9 mouse cellular contexts compared by ENCODE assay signal in genomic region chr11:69407724-69408004, GRCm38 (mm10). TPM values are rescaled to one million over a fixed set of nuclear protein-coding genes. Genes with fewer than 3 reads are reported as not detected.
DNase-seq lines count a peak whose midpoint lies in the region; ATAC-seq lines count a peak whose summit lies in the region.
"Had no signal": no experiment of that assay in that cellular context is flagged by ENCODE, and none has a peak within 500 bp of the region (broad histone marks: within the 10 kb centered on the region; RNA-seq: fewer than 3 reads in every experiment).

No protein-coding gene starts in this region.

- DNase-seq in forebrain, embryonic 11.5 days (ENCODE audit: low spot score): no peak
- DNase-seq in lung, postnatal 14 days: no peak
- DNase-seq in urinary bladder, adult 18-20 months (ENCODE audit: low spot score in 2 of 2): no peak
- DNase-seq: right cerebral cortex, postnatal 25 days had no signal

- peak overlapping the region; percentile 98; the same call in 1 of the 2 replicates for H3K9ac ChIP-seq in forebrain, embryonic 12.5 days
- H3K9ac ChIP-seq in forebrain, embryonic 11.5 days (ENCODE audit: low read length): no peak overlapping the region
- H3K9ac ChIP-seq in lung, embryonic 15.5 days: peak overlapping the region; percentile 5; the same call in 1 of the 2 replicates
- no peak overlapping the region for H3K9ac ChIP-seq in limb, embryonic 12.5 days (replicated peaks)
- peak overlapping the region; percentile 100 for H3K9ac ChIP-seq in neural tube, embryonic 13.5 days

- no peak overlapping the region for H3K4me2 ChIP-seq in forebrain, embryonic 12.5 days
- no peak overlapping the region for H3K4me2 ChIP-seq in forebrain, embryonic 11.5 days (ENCODE audit: low read depth, low read length, severe bottlenecking)
- H3K4me2 ChIP-seq in lung, embryonic 15.5 days: peak overlapping the region; percentile 99
- H3K4me2 ChIP-seq in limb, embryonic 12.5 days: peak overlapping the region; percentile 99; the same call in 1 of the 2 replicates
- H3K4me2 ChIP-seq in neural tube, embryonic 13.5 days: peak overlapping the region; percentile 96

- no peak overlapping the region; the same call in 1 of the 2 replicates for H3K4me3 ChIP-seq in forebrain, embryonic 12.5 days (replicated peaks)
- no peak overlapping the region for H3K4me3 ChIP-seq in forebrain, embryonic 11.5 days (ENCODE audit: low read depth, low read length)
- peak overlapping the region; percentile 63 for H3K4me3 ChIP-seq in lung, embryonic 15.5 days
- peak overlapping the region; percentile 79 for H3K4me3 ChIP-seq in limb, embryonic 12.5 days (replicated peaks)
- peak overlapping the region; percentile 90 for H3K4me3 ChIP-seq in neural tube, embryonic 13.5 days

- no peak for ATAC-seq in forebrain, embryonic 12.5 days (ENCODE audit: low FRiP score)
- ATAC-seq in forebrain, embryonic 11.5 days (replicated peaks; ENCODE audit: low FRiP score): no peak
- ATAC-seq in lung, embryonic 15.5 days (ENCODE audit: borderline replicate concordance, extremely low read depth, low FRiP score, low TSS enrichment): no peak
- no peak for ATAC-seq in limb, embryonic 12.5 days (ENCODE audit: insufficient number of reproducible peaks, insufficient read depth, low FRiP score, low TSS enrichment, low read depth)
- no peak for ATAC-seq in neural tube, embryonic 13.5 days (ENCODE audit: low read depth)
- no peak for ATAC-seq in monocyte, adult 5-6 weeks (replicated peaks; ENCODE audit: insufficient number of reproducible peaks, low FRiP score, low TSS enrichment, poor library complexity, severe bottlenecking)

- 0 out of 2 replicates have a peak overlapping the region, but pooled peaks have one; percentile 99 for H3K27ac ChIP-seq in forebrain, embryonic 12.5 days
- no peak overlapping the region for H3K27ac ChIP-seq in forebrain, embryonic 11.5 days (ENCODE audit: low read depth, low read length)
- no peak overlapping the region for H3K27ac ChIP-seq in lung, embryonic 15.5 days
- no peak overlapping the region for H3K27ac ChIP-seq in limb, embryonic 12.5 days
- H3K27ac ChIP-seq in neural tube, embryonic 13.5 days (replicated peaks): no peak overlapping the region

- peaks cover 62% of the 10 kb centered on the region for H3K36me3 ChIP-seq in forebrain, embryonic 12.5 days (replicated peaks)
- H3K36me3 ChIP-seq in forebrain, embryonic 11.5 days (ENCODE audit: control insufficient read depth, insufficient read depth, low read length): peaks cover 34% of the 10 kb centered on the region
- peaks cover 52% of the 10 kb centered on the region for H3K36me3 ChIP-seq in lung, embryonic 15.5 days
- peaks cover 67% of the 10 kb centered on the region for H3K36me3 ChIP-seq in limb, embryonic 12.5 days
- peaks cover 65% of the 10 kb centered on the region for H3K36me3 ChIP-seq in neural tube, embryonic 13.5 days

- peaks cover 31% of the 10 kb centered on the region for H3K4me1 ChIP-seq in forebrain, embryonic 12.5 days
- H3K4me1 ChIP-seq in forebrain, embryonic 11.5 days (replicated peaks; ENCODE audit: control insufficient read depth, insufficient read depth, low read length): peaks cover 18% of the 10 kb centered on the region
- peaks cover 26% of the 10 kb centered on the region for H3K4me1 ChIP-seq in lung, embryonic 15.5 days
- peaks cover 27% of the 10 kb centered on the region for H3K4me1 ChIP-seq in limb, embryonic 12.5 days (replicated peaks)
- peaks cover 46% of the 10 kb centered on the region for H3K4me1 ChIP-seq in neural tube, embryonic 13.5 days (replicated peaks)

- 86% methylated on average over 4 of the region's 4 CpGs for WGBS in forebrain, embryonic 12.5 days
- WGBS in forebrain, embryonic 11.5 days: 90% methylated on average over 4 of the region's 4 CpGs
- 77% methylated on average over 4 of the region's 4 CpGs for WGBS in lung, embryonic 15.5 days
- WGBS in limb, embryonic 12.5 days: 91% methylated on average over 4 of the region's 4 CpGs
- WGBS in neural tube, embryonic 13.5 days: 91% methylated on average over 4 of the region's 4 CpGs

- H3K27me3 ChIP-seq in forebrain, embryonic 12.5 days: no peaks in the 10 kb centered on the region
- H3K27me3 ChIP-seq in forebrain, embryonic 11.5 days (ENCODE audit: control insufficient read depth, insufficient read depth, low read length): no peaks in the 10 kb centered on the region
- H3K27me3 ChIP-seq in lung, embryonic 15.5 days: no peaks in the 10 kb centered on the region
- H3K27me3 ChIP-seq in limb, embryonic 12.5 days: no peaks in the 10 kb centered on the region
- no peaks in the 10 kb centered on the region for H3K27me3 ChIP-seq in neural tube, embryonic 13.5 days

- H3K9me3 ChIP-seq in forebrain, embryonic 12.5 days: no peaks in the 10 kb centered on the region
- H3K9me3 ChIP-seq in forebrain, embryonic 11.5 days (ENCODE audit: control insufficient read depth, low read length): no peaks in the 10 kb centered on the region
- H3K9me3 ChIP-seq in lung, embryonic 15.5 days: no peaks in the 10 kb centered on the region
- no peaks in the 10 kb centered on the region for H3K9me3 ChIP-seq in limb, embryonic 12.5 days
- H3K9me3 ChIP-seq in neural tube, embryonic 13.5 days: no peaks in the 10 kb centered on the region

RNA-seq across cellular contexts. Expression of gene Kdm6b, which starts 5.8 kb away (rescaled TPM):
- 50.8 and 53.3 TPM in 2 replicates for polyA plus RNA-seq in forebrain, embryonic 12.5 days (2016; fragmentation: Nextera tagmentation; extraction: Ambion mirVana)
- 40.9 and 41.0 TPM in 2 replicates for polyA plus RNA-seq in forebrain, embryonic 11.5 days (2014; fragmentation: Nextera tagmentation; extraction: Ambion mirVana)
- polyA plus RNA-seq in lung, embryonic 15.5 days (2015; fragmentation: Nextera tagmentation; extraction: Ambion mirVana): 22.7 and 23.4 TPM in 2 replicates
- 45.4 and 49.1 TPM in 2 replicates for polyA plus RNA-seq in limb, embryonic 12.5 days (2016; fragmentation: Nextera tagmentation; extraction: Ambion mirVana)
- 44.8 and 47.4 TPM in 2 replicates for polyA plus RNA-seq in neural tube, embryonic 13.5 days (2015; fragmentation: Nextera tagmentation; extraction: Ambion mirVana)
- 14.3 to 27.5 TPM (median 16.8 TPM) in 3 replicates for total RNA-seq in monocyte, adult 5-6 weeks (2017)

RNA-seq across cellular contexts. Expression of gene Tmem88, which starts 9.6 kb away (rescaled TPM):
- polyA plus RNA-seq in forebrain, embryonic 12.5 days (2016; fragmentation: Nextera tagmentation; extraction: Ambion mirVana): 9.1 and 11.2 TPM in 2 replicates
- 15.6 and 18.5 TPM in 2 replicates for polyA plus RNA-seq in forebrain, embryonic 11.5 days (2014; fragmentation: Nextera tagmentation; extraction: Ambion mirVana)
- polyA plus RNA-seq in lung, embryonic 15.5 days (2015; fragmentation: Nextera tagmentation; extraction: Ambion mirVana): 46.7 and 49.8 TPM in 2 replicates
- polyA plus RNA-seq in limb, embryonic 12.5 days (2016; fragmentation: Nextera tagmentation; extraction: Ambion mirVana): 24.2 and 25.4 TPM in 2 replicates
- polyA plus RNA-seq in neural tube, embryonic 13.5 days (2015; fragmentation: Nextera tagmentation; extraction: Ambion mirVana): 7.8 and 8.4 TPM in 2 replicates
- 3.1 to 3.8 TPM in 2 of 3 replicates, not detected in the other for total RNA-seq in monocyte, adult 5-6 weeks (2017)

RNA-seq across cellular contexts. Expression of gene Cyb5d1, which starts 12.2 kb away (rescaled TPM):
- 55.0 and 60.9 TPM in 2 replicates for polyA plus RNA-seq in forebrain, embryonic 12.5 days (2016; fragmentation: Nextera tagmentation; extraction: Ambion mirVana)
- polyA plus RNA-seq in forebrain, embryonic 11.5 days (2014; fragmentation: Nextera tagmentation; extraction: Ambion mirVana): 43.7 and 44.4 TPM in 2 replicates
- 28.4 and 31.5 TPM in 2 replicates for polyA plus RNA-seq in lung, embryonic 15.5 days (2015; fragmentation: Nextera tagmentation; extraction: Ambion mirVana)
- 42.5 and 42.6 TPM in 2 replicates for polyA plus RNA-seq in limb, embryonic 12.5 days (2016; fragmentation: Nextera tagmentation; extraction: Ambion mirVana)
- polyA plus RNA-seq in neural tube, embryonic 13.5 days (2015; fragmentation: Nextera tagmentation; extraction: Ambion mirVana): 36.2 and 39.2 TPM in 2 replicates
- 19.2 to 55.3 TPM (median 20.9 TPM) in 3 replicates for total RNA-seq in monocyte, adult 5-6 weeks (2017)

RNA-seq across cellular contexts. Expression of gene Naa38, which starts 12.4 kb away (rescaled TPM):
- polyA plus RNA-seq in forebrain, embryonic 12.5 days (2016; fragmentation: Nextera tagmentation; extraction: Ambion mirVana): 91.7 and 103 TPM in 2 replicates
- 105 and 109 TPM in 2 replicates for polyA plus RNA-seq in forebrain, embryonic 11.5 days (2014; fragmentation: Nextera tagmentation; extraction: Ambion mirVana)
- 151 and 168 TPM in 2 replicates for polyA plus RNA-seq in lung, embryonic 15.5 days (2015; fragmentation: Nextera tagmentation; extraction: Ambion mirVana)
- polyA plus RNA-seq in limb, embryonic 12.5 days (2016; fragmentation: Nextera tagmentation; extraction: Ambion mirVana): 126 and 136 TPM in 2 replicates
- 112 and 117 TPM in 2 replicates for polyA plus RNA-seq in neural tube, embryonic 13.5 days (2015; fragmentation: Nextera tagmentation; extraction: Ambion mirVana)
- total RNA-seq in monocyte, adult 5-6 weeks (2017): 51.4 to 93.3 TPM (median 54.6 TPM) in 3 replicates

RNA-seq across cellular contexts. Expression of gene Chd3, which starts 38.5 kb away (rescaled TPM):
- 94.3 and 98.3 TPM in 2 replicates for polyA plus RNA-seq in forebrain, embryonic 12.5 days (2016; fragmentation: Nextera tagmentation; extraction: Ambion mirVana)
- polyA plus RNA-seq in forebrain, embryonic 11.5 days (2014; fragmentation: Nextera tagmentation; extraction: Ambion mirVana): 53.0 and 61.4 TPM in 2 replicates
- polyA plus RNA-seq in lung, embryonic 15.5 days (2015; fragmentation: Nextera tagmentation; extraction: Ambion mirVana): 56.7 and 59.4 TPM in 2 replicates
- polyA plus RNA-seq in limb, embryonic 12.5 days (2016; fragmentation: Nextera tagmentation; extraction: Ambion mirVana): 121 and 124 TPM in 2 replicates
- polyA plus RNA-seq in neural tube, embryonic 13.5 days (2015; fragmentation: Nextera tagmentation; extraction: Ambion mirVana): 82.3 and 84.6 TPM in 2 replicates
- 76.7 to 192 TPM (median 86.2 TPM) in 3 replicates for total RNA-seq in monocyte, adult 5-6 weeks (2017)

Comparison
In these comparisons a context has a peak if more than half of its experiments do, and no peak if none do; other contexts are left out.
1. H3K9ac ChIP-seq: peak in forebrain, embryonic 12.5 days (single experiment), lung, embryonic 15.5 days (single experiment) and neural tube, embryonic 13.5 days (single experiment); none in forebrain, embryonic 11.5 days (single experiment) and limb, embryonic 12.5 days (single experiment).
2. H3K4me2 ChIP-seq: peak in lung, embryonic 15.5 days (single experiment), limb, embryonic 12.5 days (single experiment) and neural tube, embryonic 13.5 days (single experiment); none in forebrain, embryonic 12.5 days (single experiment) and forebrain, embryonic 11.5 days (single experiment).
3. H3K4me3 ChIP-seq: peak in lung, embryonic 15.5 days (single experiment), limb, embryonic 12.5 days (single experiment) and neural tube, embryonic 13.5 days (single experiment); none in forebrain, embryonic 12.5 days (single experiment) and forebrain, embryonic 11.5 days (single experiment).